In genomic region chr15:89073993-89074603, GRCm38 (mm10) we compare ENCODE assay signal across 8 mouse cellular contexts. TPM values are rescaled to one million over a fixed set of nuclear protein-coding genes. Genes with fewer than 3 reads are reported as not detected.
DNase-seq lines count a peak whose midpoint lies in the region; ATAC-seq lines count a peak whose summit lies in the region.
"Had no signal": no experiment of that assay in that cellular context is flagged by ENCODE, and none has a peak within 500 bp of the region (broad histone marks: within the 10 kb centered on the region; RNA-seq: fewer than 3 reads in every experiment).

No protein-coding gene starts in this region.

- peak overlapping the region; percentile 95; the same call in 1 of the 2 replicates for H3K4me2 ChIP-seq in midbrain, embryonic 13.5 days (replicated peaks)
- no peak overlapping the region for H3K4me2 ChIP-seq in midbrain, embryonic 11.5 days
- no peak overlapping the region for H3K4me2 ChIP-seq in neural tube, embryonic 13.5 days

- peak overlapping the region; percentile 93 for H3K27ac ChIP-seq in midbrain, embryonic 13.5 days
- no peak overlapping the region for H3K27ac ChIP-seq in midbrain, embryonic 11.5 days (ENCODE audit: low read depth, low read length)
- H3K27ac ChIP-seq in neural tube, embryonic 13.5 days (replicated peaks), result 0 out of 2 replicates have a peak overlapping the region, but pooled peaks have one; percentile 93

- H3K9ac ChIP-seq in midbrain, embryonic 13.5 days (replicated peaks), result peak overlapping the region; percentile 89; the same call in 1 of the 2 replicates
- no peak overlapping the region for H3K9ac ChIP-seq in midbrain, embryonic 11.5 days (ENCODE audit: low read length)
- peak overlapping the region; percentile 97 for H3K9ac ChIP-seq in neural tube, embryonic 13.5 days

- 87% methylated on average over 10 of the region's 10 CpGs for WGBS in midbrain, embryonic 13.5 days
- WGBS in midbrain, embryonic 11.5 days, result 88% methylated on average over 10 of the region's 10 CpGs
- WGBS in neural tube, embryonic 13.5 days, result 84% methylated on average over 10 of the region's 10 CpGs

- ATAC-seq in midbrain, embryonic 13.5 days, result no peak
- ATAC-seq in midbrain, embryonic 11.5 days (ENCODE audit: low FRiP score), result no peak
- ATAC-seq in granulocyte monocyte progenitor cell, adult 5-6 weeks (replicated peaks; ENCODE audit: poor library complexity, severe bottlenecking), result peak; percentile 47
- no peak for ATAC-seq in neural tube, embryonic 13.5 days (ENCODE audit: low read depth)

- peaks cover 7% of the 10 kb centered on the region for H3K36me3 ChIP-seq in midbrain, embryonic 13.5 days
- H3K36me3 ChIP-seq in midbrain, embryonic 11.5 days (ENCODE audit: control insufficient read depth, insufficient read depth, low read length), result no peaks in the 10 kb centered on the region
- H3K36me3 ChIP-seq in neural tube, embryonic 13.5 days, result no peaks in the 10 kb centered on the region; the same call in 1 of the 2 replicates

- peaks cover 8% of the 10 kb centered on the region for H3K27me3 ChIP-seq in midbrain, embryonic 13.5 days
- peaks cover 2% of the 10 kb centered on the region for H3K27me3 ChIP-seq in midbrain, embryonic 11.5 days (ENCODE audit: control insufficient read depth, insufficient read depth, low read length)
- H3K27me3 ChIP-seq in neural tube, embryonic 13.5 days, result peaks cover 11% of the 10 kb centered on the region

- intact Hi-C loops in gastrocnemius, postnatal 36 days (cut with DNase I), result no loop called here

- H3K9me3 ChIP-seq in midbrain, embryonic 13.5 days, result no peaks in the 10 kb centered on the region
- no peaks in the 10 kb centered on the region for H3K9me3 ChIP-seq in midbrain, embryonic 11.5 days (ENCODE audit: control insufficient read depth, low read length)
- H3K9me3 ChIP-seq in neural tube, embryonic 13.5 days, result no peaks in the 10 kb centered on the region

- no peak overlapping the region for H3K4me3 ChIP-seq in midbrain, embryonic 13.5 days (replicated peaks)
- no peak overlapping the region for H3K4me3 ChIP-seq in midbrain, embryonic 11.5 days (ENCODE audit: low read depth, low read length)
- no peak overlapping the region for H3K4me3 ChIP-seq in neural tube, embryonic 13.5 days

- peaks cover 41% of the 10 kb centered on the region for H3K4me1 ChIP-seq in midbrain, embryonic 13.5 days (replicated peaks)
- peaks cover 22% of the 10 kb centered on the region for H3K4me1 ChIP-seq in midbrain, embryonic 11.5 days (ENCODE audit: control insufficient read depth, insufficient read depth, low read length)
- H3K4me1 ChIP-seq in neural tube, embryonic 13.5 days (replicated peaks), result peaks cover 40% of the 10 kb centered on the region

- no peak for DNase-seq in midbrain, embryonic 11.5 days (ENCODE audit: low spot score, missing footprints)
- peak; percentile 62 for DNase-seq in heart, postnatal 4 days
- DNase-seq in gastrocnemius, postnatal 36 days, result no peak
- DNase-seq in layer of hippocampus, postnatal 36 days, result no peak
- DNase-seq: thymus, adult 18-20 months had no signal

RNA-seq across cellular contexts. Expression of gene Trabd, which starts 0.8 kb away (rescaled TPM):
- polyA plus RNA-seq in midbrain, embryonic 13.5 days (2015; fragmentation: Nextera tagmentation; extraction: Ambion mirVana), result 36.8 and 40.7 TPM in 2 replicates
- 40.2 and 43.2 TPM in 2 replicates for polyA plus RNA-seq in midbrain, embryonic 11.5 days (2014; fragmentation: Nextera tagmentation; extraction: Ambion mirVana)
- 38.0 and 44.2 TPM in 2 replicates for total RNA-seq in granulocyte monocyte progenitor cell, adult 5-6 weeks (2014; fragmentation: Nextera tagmentation)
- 36.9 and 39.8 TPM in 2 replicates for total RNA-seq in granulocyte monocyte progenitor cell, adult 5-6 weeks (2017)
- 10 to 100 TPM; 45.1 to 47.6 TPM for total RNA-seq in heart, postnatal 4 days (2021)
- polyA plus RNA-seq in neural tube, embryonic 13.5 days (2015; fragmentation: Nextera tagmentation; extraction: Ambion mirVana), result 39.6 and 46.8 TPM in 2 replicates
- 10 to 100 TPM; 29.5 to 29.7 TPM for total RNA-seq in gastrocnemius, postnatal 36 days (2021)
- 10 to 100 TPM; 23.0 to 26.9 TPM for total RNA-seq in layer of hippocampus, postnatal 36 days (2021)

RNA-seq across cellular contexts. Expression of gene Panx2, which starts 14.6 kb away (rescaled TPM):
- polyA plus RNA-seq in midbrain, embryonic 13.5 days (2015; fragmentation: Nextera tagmentation; extraction: Ambion mirVana), result 4.1 and 4.5 TPM in 2 replicates
- 0.87 and 0.89 TPM in 2 replicates for polyA plus RNA-seq in midbrain, embryonic 11.5 days (2014; fragmentation: Nextera tagmentation; extraction: Ambion mirVana)
- total RNA-seq in granulocyte monocyte progenitor cell, adult 5-6 weeks (2014; fragmentation: Nextera tagmentation), result not detected in 2 replicates
- total RNA-seq in granulocyte monocyte progenitor cell, adult 5-6 weeks (2017), result not detected in 2 replicates
- 1 to 10 TPM; 2.1 to 2.3 TPM for total RNA-seq in heart, postnatal 4 days (2021)
- polyA plus RNA-seq in neural tube, embryonic 13.5 days (2015; fragmentation: Nextera tagmentation; extraction: Ambion mirVana), result 2.8 and 3.4 TPM in 2 replicates
- total RNA-seq in gastrocnemius, postnatal 36 days (2021), result not detected
- 100 to 1,000 TPM; 156 to 159 TPM for total RNA-seq in layer of hippocampus, postnatal 36 days (2021)

RNA-seq across cellular contexts. Expression of gene Selenoo, which starts 14.8 kb away (rescaled TPM):
- 20.2 and 23.9 TPM in 2 replicates for polyA plus RNA-seq in midbrain, embryonic 13.5 days (2015; fragmentation: Nextera tagmentation; extraction: Ambion mirVana)
- polyA plus RNA-seq in midbrain, embryonic 11.5 days (2014; fragmentation: Nextera tagmentation; extraction: Ambion mirVana), result 20.2 and 22.3 TPM in 2 replicates
- total RNA-seq in granulocyte monocyte progenitor cell, adult 5-6 weeks (2014; fragmentation: Nextera tagmentation), result 11.6 and 21.8 TPM in 2 replicates
- 13.6 and 16.2 TPM in 2 replicates for total RNA-seq in granulocyte monocyte progenitor cell, adult 5-6 weeks (2017)
- 10 to 100 TPM; 10.0 to 10.2 TPM for total RNA-seq in heart, postnatal 4 days (2021)
- polyA plus RNA-seq in neural tube, embryonic 13.5 days (2015; fragmentation: Nextera tagmentation; extraction: Ambion mirVana), result 21.0 and 21.9 TPM in 2 replicates
- total RNA-seq in gastrocnemius, postnatal 36 days (2021), result 10 to 100 TPM; 12.5 to 14.4 TPM
- total RNA-seq in layer of hippocampus, postnatal 36 days (2021), result 10 to 100 TPM; 20.3 to 21.7 TPM

RNA-seq across cellular contexts. Expression of gene Tubgcp6, which starts 48.8 kb away (rescaled TPM):
- 17.4 and 19.9 TPM in 2 replicates for polyA plus RNA-seq in midbrain, embryonic 13.5 days (2015; fragmentation: Nextera tagmentation; extraction: Ambion mirVana)
- polyA plus RNA-seq in midbrain, embryonic 11.5 days (2014; fragmentation: Nextera tagmentation; extraction: Ambion mirVana), result 14.9 and 16.8 TPM in 2 replicates
- 23.4 and 29.2 TPM in 2 replicates for total RNA-seq in granulocyte monocyte progenitor cell, adult 5-6 weeks (2014; fragmentation: Nextera tagmentation)
- total RNA-seq in granulocyte monocyte progenitor cell, adult 5-6 weeks (2017), result 12.6 and 20.2 TPM in 2 replicates
- 10 to 100 TPM; 15.9 to 16.1 TPM for total RNA-seq in heart, postnatal 4 days (2021)
- 15.8 and 16.7 TPM in 2 replicates for polyA plus RNA-seq in neural tube, embryonic 13.5 days (2015; fragmentation: Nextera tagmentation; extraction: Ambion mirVana)
- total RNA-seq in gastrocnemius, postnatal 36 days (2021), result 1 to 10 TPM; 7.0 to 8.0 TPM
- 10 to 100 TPM; 28.4 to 35.3 TPM for total RNA-seq in layer of hippocampus, postnatal 36 days (2021)

RNA-seq across cellular contexts. Expression of gene Hdac10, which starts 54.4 kb away (rescaled TPM):
- polyA plus RNA-seq in midbrain, embryonic 13.5 days (2015; fragmentation: Nextera tagmentation; extraction: Ambion mirVana), result 25.0 and 26.0 TPM in 2 replicates
- polyA plus RNA-seq in midbrain, embryonic 11.5 days (2014; fragmentation: Nextera tagmentation; extraction: Ambion mirVana), result 11.6 and 13.6 TPM in 2 replicates
- total RNA-seq in granulocyte monocyte progenitor cell, adult 5-6 weeks (2014; fragmentation: Nextera tagmentation), result 11.3 and 14.7 TPM in 2 replicates
- total RNA-seq in granulocyte monocyte progenitor cell, adult 5-6 weeks (2017), result 11.2 and 13.9 TPM in 2 replicates
- total RNA-seq in heart, postnatal 4 days (2021), result 1 to 10 TPM; 9.0 to 9.5 TPM
- 23.9 and 26.7 TPM in 2 replicates for polyA plus RNA-seq in neural tube, embryonic 13.5 days (2015; fragmentation: Nextera tagmentation; extraction: Ambion mirVana)
- total RNA-seq in gastrocnemius, postnatal 36 days (2021), result 1 to 10 TPM; 4.9 to 6.4 TPM
- 10 to 100 TPM; 14.3 to 14.7 TPM for total RNA-seq in layer of hippocampus, postnatal 36 days (2021)

Comparison
In these comparisons a context has a peak if more than half of its experiments do, and no peak if none do; other contexts are left out.
1. RNA of gene Panx2, which starts 14.6 kb away (total RNA-seq): 156 to 159 TPM in layer of hippocampus, postnatal 36 days; 2.1 to 2.3 TPM in heart, postnatal 4 days, not detected in gastrocnemius, postnatal 36 days and not detected in granulocyte monocyte progenitor cell, adult 5-6 weeks; every median in the first group is over 10 times any median in the second.